Mouse (Mus musculus) erythroblast, adult 5-6 weeks (primary cell): ENCODE measurements around the gene Nhsl2. TPM values are rescaled to one million over a fixed set of nuclear protein-coding genes. Genes with fewer than 3 reads are reported as not detected.
"Not testable (repeated sequence)": the region's sequence is repeated elsewhere in the genome, so short reads cannot be mapped to it uniquely, and the experiment has no call there.

Source experiments
- ATAC-seq: replicated peaks from 2 replicates; pipeline ENCODE4 v1.8.0; 2016; ENCODE audit warnings: moderate number of reproducible peaks, mild to moderate bottlenecking, moderate TSS enrichment, inconsistent platforms; ENCODE audit not compliant: poor library complexity, low FRiP score, severe bottlenecking
- total RNA-seq, 2 experiments: library from RNA; stranded (forward) in 1 of 2; stranded (reverse) in 1 of 2; fragments of 150-400 nt in 1 of 2; fragments of 200-764, 138-1000 nt in 1 of 2; gene quantifications; 2 replicates each; pipeline versions ENCODE4 v1.2.3 to v1.2.4; 2015 to 2017; ENCODE audit warnings: low replicate concordance in 2 of 2

Gene Nhsl2
- total RNA-seq, 2 experiments from 2014 or later: 5.8 to 31.3 TPM

DNA sequence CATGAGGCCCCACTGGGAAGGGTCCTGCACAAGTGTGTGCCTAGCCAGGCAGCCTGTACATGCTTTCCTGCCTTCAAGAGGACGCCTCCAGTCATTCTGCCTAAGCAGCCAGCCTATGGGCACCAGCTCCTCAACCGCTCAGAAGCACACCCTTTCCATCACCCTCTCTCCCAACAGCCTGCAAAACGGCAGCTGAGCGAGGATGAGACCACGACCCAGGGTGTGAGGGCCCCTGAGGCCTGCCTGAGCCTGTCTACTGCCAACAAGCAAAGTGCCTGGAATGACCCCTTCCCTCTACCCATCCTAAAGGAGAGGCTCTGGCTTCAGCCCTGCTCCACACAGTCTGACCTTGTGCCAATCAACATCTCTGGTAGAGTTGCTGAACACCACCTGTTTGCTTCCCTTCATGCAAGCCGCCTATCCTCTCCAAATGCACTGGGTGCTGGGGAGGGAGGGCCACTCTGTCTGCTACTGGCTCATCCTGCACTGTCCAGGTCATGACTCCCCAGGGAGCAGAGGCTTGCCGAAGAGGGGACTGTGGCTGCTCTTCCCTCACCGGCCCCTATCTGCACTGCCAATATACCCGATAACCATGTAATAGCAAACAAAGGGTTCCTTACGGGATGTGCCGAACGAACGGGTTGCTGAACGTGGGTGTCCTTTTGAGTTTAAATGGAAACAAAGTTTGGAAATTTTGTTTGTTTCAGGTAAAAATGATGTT lies 224.6 kb downstream of the Nhsl2 start:
- no peak for ATAC-seq

DNA sequence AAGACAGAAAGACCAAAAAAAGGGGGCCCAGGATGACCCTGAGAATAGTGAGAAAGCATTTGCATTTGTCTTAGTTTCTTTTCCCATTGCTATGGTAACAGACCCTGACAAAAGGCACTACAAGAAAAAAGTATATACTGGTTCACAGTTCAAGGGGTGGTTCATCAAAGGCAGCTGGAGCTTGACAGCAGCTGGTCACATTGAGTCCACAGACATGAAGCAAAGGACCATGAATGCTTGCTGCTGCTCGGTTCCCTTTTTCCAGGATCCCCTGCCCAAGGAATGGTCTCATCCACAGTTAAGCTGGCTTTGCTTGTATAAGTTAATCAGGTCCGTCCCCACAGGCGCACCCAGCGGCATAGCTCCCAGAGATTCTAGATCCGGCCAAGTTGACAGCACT lies 225.2 kb downstream of the Nhsl2 start:
- ATAC-seq: no peak

DNA sequence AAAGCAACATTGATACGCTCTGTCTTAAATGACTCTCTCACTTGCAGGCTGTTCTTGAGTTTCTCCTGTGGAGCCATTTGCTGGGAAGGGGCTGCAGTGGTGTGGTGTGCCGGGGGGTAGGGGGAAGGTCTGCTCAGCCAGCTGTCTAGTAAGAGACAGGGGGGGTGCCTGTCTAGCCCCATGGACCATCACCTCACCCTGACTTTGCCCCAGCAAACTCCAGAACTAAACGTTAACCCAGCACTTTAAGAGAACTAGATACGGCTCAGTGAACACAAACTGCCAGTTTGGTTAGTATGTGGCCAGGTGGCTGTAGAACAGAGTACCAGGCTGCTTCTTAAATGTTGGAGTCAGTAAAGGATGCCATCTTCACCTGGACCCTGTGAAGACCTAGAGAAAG lies 226.0 kb downstream of the Nhsl2 start:
- no peak for ATAC-seq

DNA sequence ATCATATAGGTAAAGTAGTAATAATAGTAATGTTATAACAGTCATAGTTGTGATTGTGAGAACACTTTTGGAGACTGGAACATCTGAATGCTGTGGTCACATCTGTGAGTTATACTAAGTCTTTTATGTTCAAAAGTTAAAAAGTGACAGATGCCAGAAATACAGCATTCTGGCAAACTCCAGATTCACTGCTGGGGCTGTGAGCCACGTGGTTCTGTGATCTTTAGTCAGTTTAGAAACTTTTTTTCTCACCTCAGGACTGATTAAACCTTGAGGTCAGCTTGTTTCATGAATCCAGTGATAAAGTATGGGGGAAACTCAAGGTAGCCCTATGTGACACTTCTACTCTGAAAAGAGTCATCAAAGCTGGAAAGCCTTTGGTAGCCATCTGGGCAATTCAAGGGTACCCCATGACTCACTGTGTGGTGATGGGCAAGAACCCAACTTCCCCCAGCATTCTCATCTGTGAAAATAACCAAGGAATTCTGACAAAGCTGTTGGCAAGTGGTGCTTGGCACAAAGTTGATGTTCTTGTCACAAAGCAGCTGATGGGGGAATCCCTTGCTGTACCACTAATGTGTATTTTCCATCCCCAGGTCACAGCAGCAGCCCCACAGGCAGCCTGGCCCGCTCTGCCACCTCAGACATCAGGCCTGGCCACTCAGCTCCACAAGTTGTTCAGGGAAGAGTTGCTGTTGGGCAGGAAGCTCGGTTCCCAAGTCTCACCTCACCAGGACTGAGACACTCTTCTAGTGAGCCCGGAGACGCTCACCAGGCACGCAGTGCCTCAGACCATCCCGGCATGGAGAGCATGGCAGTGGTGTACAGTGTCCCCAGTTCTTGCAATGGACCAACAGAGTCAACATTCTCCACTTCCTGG lies 227.9 kb downstream of the Nhsl2 start:
- ATAC-seq: no peak

DNA sequence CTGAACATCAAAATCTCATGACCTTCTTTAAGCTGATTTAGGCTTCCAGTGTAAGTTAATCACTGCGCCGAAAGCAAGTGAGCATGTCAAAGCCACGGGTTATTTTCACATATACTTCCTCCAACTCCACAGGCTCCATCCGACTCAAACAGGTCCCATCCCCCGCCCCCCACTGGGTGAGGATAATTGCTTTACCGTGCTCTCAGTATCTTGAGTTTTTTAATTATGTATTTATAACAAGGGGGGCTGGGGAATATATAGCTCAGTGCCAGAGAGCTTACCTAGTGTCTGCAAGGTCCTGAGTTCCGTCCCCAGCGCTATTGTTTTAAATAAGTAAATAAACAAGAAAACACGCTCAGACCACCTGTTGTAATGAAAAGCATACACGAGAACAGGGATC lies 231.9 kb downstream of the Nhsl2 start:
- ATAC-seq: no peak

DNA sequence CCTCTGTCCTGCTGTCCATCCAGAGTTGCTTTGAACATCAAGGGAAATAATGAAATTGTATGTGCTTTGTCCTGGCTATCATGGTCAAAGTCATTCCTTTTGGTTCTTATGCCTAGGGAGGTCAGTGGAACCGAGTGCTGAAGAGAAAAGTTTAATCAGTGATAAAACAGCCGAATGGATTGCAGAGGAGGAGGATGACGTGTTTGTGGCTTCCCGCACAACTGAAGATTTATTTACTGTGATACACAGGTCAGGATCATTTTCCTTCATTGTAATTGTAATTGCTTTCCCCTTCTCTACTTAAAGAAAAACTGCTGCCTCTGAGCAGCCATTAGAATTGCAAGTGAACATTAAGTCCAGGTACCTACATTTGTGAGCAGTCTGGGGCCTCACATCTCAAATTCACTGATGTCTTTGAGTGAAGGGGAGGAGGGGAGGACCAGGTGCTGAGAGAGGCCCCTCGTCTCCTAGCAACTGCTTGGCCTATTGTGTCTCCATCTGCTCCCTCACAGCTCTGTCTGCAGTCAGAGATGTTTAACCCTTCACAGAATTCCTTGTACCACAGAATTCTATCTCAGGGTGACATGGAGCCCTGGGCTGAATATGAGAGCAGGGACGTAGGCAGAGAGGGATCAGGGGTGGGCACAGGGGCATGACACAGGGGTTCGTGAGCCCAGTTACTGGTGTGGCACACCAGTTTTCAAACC lies 232.5 kb downstream of the Nhsl2 start:
- ATAC-seq: no peak

DNA sequence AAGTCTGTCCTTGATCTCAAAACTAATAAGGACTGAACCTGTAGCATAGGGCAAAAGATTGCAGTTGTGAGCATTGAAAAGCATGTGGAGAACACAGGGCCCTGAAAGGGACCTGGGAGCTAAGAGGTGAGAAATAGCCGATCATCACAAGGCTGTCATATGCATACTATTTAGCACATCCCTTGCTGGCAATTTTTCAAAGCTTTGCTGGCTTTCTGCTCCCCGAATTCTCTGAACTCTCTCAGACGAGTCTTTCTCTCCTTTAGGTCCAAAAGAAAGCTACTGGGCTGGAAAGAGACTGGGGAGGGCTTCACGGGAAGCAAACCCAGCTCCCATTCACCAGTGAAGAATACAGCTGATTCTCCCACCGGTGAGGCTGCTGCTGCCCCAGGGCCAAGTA lies 233.2 kb downstream of the Nhsl2 start:
- ATAC-seq: no peak

DNA sequence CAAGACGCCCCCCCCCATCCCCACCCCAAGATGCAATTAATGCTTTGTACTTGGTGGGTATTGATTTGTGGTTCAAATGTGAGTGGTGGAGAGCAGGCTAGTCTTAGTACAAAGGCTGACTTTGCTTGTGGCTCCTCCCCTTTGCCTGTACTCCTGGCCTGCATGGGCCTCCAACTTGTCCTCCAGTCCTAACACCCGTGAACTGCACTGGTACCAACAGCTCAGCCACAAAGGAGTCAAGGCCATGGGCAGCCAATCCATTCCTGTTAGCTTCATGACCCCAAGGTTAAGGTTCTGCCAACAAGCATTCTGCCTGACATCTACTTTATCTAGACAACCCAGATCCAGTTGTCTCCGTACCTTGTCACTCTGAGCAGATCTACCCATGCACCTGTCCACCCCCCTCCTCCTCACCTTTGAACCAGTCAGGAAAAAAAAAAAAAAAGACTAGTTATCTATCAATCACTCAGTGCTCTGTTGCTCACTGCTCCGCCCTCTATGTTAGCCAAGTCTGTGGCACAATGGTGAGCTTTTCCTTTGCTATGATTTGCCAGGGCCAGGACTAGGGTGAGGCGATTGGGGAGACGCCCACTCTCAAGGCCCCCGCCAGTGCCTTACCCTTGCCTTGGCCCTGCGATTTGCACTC lies 236.7 kb downstream of the Nhsl2 start:
- ATAC-seq: no peak

DNA sequence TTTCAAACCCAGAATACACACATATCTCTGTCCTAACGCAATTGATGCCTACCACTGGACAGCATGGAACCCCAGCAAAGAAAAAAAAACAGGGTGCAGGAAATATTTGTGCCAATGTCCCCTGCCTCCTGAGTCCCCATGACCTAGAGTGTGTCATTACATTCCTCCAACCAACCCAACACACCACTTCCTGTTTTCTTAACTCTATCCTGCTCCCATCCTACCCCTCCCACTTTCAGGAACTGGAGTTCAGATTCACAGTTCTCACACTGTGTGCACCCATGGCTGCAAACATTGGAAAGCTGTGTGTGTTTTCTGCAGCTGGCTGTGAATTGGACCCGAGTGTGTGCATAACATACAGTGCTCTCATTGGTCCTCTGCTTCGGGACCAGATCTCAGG lies 241.4 kb downstream of the Nhsl2 start:
- ATAC-seq: no peak

DNA sequence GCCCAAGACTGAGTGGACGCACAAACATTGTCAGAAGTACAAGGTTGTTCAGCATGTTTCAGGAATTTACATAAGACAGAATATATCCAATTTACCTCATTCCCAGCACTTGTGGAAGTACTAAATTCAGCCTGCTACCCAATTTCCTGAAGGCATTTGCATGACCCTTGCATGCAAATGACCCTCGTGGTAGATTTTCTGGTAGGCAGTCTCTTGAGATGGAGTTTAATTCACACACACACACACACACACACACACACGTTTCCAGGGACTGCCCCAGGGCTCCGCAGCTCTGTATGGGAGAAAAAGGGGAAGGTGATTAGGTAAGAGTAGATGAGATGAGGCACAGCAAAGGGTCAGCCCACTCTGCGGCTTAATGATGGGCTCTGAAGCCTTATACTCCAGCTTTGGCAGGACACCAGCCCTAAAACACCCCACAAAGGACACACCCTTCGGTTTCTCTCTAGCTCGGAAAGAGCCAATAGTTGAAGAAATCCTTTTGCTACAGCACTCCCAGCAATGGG lies 245.3 kb downstream of the Nhsl2 start:
- no peak for ATAC-seq

DNA sequence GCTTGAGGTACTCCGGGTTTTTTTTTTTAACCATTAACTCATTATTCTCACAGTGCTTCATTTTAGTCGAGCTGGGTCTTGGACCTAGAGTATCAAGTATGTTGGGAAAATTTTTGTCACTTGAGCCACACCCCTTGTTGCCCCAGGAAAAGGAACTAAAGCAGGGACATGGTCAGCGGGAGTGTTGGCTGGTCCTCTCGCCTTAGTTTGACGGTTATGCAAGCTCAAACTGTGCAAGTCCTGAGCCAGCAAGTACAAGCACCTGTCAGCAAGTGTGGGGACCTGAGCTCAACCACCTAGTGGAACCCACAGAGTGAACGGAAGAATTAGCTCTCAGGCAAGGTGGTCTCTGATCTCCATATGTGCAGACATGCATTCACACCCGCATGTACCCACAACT lies 252.7 kb downstream of the Nhsl2 start:
- ATAC-seq: no peak

DNA sequence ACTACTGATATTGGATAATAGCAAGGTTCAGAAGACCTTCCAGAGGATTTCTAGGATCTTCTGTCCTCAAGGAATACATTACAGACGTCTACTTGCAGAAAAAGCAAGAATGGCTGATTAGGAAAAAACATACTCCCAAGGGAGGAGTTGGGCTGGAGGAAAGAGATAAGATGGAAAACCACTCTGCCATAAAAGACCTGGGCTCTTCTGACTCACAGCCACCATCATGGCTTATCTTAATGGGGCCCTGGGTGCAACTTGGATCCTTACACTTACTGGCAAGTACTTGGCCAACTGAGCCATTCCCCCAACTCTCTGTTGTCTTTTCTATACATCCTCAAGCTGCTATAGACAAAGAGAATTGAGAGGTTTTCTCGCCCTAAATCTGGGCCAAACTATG lies 254.6 kb downstream of the Nhsl2 start:
- ATAC-seq: not testable (repeated sequence)

DNA sequence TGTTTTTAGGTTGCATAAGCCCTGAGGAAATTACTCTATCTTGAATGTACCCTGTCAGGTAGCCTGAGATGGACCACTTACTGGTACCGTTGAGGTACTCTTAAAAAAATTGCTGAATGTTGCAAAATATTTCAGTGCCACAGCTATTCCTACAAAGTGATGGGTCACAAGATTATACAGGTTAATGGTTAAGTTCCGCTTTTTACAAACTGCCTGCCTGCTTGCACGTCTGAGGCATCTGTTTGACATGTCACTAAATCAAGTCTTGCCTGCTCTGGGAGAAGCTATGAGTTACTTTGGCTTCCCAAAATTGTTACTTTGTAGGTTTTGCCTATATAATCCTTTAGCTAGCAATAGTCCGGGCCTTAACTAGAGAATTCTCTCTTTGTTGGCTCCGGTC lies 260.2 kb downstream of the Nhsl2 start:
- ATAC-seq: not testable (repeated sequence)

DNA sequence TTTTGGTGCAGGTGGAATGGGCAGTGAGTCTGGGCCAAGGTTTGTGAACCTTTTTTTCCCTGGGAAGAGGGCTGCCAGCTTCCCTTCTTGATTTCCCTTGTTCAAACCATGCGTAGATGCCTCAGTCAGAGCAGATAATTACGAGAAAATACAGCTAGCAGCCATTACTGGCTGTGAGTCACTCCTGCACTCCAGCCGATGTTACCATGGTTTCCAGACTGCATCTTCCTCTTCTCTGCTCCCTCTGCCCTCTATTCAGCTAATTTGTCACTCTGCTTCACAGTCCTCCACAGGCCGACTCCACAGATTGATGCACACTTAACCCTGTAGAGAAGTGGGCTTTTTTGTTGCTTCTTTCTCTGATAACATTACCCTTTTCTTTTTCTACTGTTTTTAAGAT lies 266.5 kb downstream of the Nhsl2 start:
- ATAC-seq: no peak

DNA sequence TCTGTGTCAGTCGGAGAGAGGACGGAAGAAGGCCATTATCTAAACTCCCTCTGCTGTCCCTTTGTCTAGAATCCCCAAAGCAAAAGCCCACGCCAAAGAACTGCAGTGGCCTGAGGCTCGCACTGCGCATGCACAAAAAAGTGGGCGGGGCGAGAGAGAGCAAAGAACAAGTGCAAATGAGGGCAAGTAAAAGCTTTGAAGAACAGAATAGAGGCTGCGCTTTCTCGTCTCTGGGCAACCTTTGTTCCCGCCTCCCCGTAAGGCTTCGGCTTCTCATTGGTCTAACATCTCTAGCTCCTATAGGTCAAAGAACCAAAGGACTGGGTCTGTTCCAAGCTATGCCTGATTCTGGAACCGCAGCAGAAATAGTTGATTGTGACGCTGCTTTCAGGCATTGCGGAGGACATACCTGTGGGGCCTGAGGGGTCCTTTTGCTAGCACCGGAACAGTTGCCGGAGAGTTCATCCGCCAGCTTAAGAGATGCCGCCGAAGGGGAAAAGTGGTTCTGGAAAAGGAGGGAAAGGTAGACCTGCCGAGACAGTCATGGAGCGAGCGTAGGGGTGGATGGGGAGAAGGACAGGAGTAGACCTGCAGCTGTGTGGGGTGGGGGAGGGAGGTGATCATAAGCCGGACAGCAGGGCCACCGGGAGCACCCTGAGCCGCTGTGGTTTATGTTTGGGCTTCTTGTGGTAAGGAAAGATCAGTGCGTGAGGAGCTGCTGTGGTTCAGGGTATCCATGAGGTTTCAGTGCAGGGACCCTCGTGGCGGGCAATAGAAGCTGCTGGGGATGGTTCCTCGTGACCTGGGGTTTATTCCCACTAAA lies 270.1 kb downstream of the Nhsl2 start, which contains the start of gene Pin4:
Gene Pin4 (plus strand): TSS at position 406 of the 823 bp plus-strand sequence.
- peak; percentile 99 for ATAC-seq

DNA sequence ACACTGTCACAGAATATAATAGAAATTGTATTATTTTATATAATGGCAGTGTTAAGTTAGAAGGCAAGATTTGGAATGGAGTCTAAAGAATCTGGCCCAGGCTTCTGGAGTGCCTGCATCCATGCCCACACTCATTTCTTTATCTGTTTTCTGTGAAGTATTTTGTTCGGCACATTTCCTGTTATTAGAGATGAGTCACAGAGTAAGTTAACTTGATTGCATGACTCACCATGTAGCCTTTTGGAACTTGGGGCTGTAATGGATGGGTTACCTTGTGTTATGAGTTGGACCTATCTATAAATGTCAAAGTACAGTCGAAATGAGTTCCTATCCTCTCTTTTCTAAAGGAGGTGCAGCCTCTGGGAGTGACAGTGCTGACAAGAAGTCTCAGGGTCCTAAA lies 272.1 kb downstream of the Nhsl2 start:
- no peak for ATAC-seq

DNA sequence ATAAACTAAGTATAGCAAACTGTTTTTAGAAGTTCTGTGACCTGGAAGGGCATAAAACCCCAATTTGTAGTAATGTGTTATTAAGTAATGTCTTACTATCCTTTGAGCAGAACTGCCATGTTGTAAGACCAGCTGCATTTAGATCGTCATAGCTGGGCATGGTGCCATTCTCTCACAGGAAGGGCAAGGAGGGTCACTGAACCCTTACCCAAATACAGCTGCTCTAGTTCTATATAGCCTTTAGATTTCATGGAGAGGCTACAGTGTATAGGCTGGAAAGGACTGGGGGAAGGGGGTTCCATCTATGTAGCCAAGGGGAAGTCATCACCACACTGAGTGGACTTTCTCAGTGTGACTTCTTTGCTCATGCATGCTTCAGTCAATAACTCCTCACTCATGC lies 292.0 kb downstream of the Nhsl2 start:
- ATAC-seq: no peak
